Mouse (Mus musculus) lung, embryonic 16.5 days (tissue): ENCODE results near the gene Rapgef4. TPM values are rescaled to one million over a fixed set of nuclear protein-coding genes. Genes with fewer than 3 reads are reported as not detected.

Experiments used
- ATAC-seq: fragments of 200-750 bp; cut with Nextera tagmentation; 2 replicates; pipeline ENCODE4 v1.8.0; 2017; ENCODE audit warnings: low read depth, mild to moderate bottlenecking, moderate library complexity
- H3K27ac ChIP-seq: fragments of 300-500 bp; sonication (generic); 2 replicates; pipeline ENCODE4 v1.5.1; 2014; ENCODE audit warnings: mild to moderate bottlenecking, control low read depth, low read length
- H3K27me3 ChIP-seq: fragments of 300-500 bp; sonication (generic); 2 replicates; pipeline ENCODE4 v1.6.1; 2014; ENCODE audit warnings: low read depth, low read length, mixed read lengths; ENCODE audit not compliant: control insufficient read depth, insufficient read depth
- H3K36me3 ChIP-seq: fragments of 300-500 bp; sonication (generic); 2 replicates; pipeline ENCODE4 v1.6.1; 2014; ENCODE audit warnings: low read length; ENCODE audit not compliant: control insufficient read depth, insufficient read depth
- H3K4me1 ChIP-seq: fragments of 300-500 bp; sonication (generic); replicated peaks from 2 replicates; pipeline ENCODE4 v1.6.1; 2014; ENCODE audit warnings: low read length, mixed read lengths; ENCODE audit not compliant: control insufficient read depth, insufficient read depth
- H3K4me2 ChIP-seq: fragments of 300-500 bp; sonication (generic); 2 replicates; pipeline ENCODE4 v1.6.1; 2014; ENCODE audit warnings: low read depth, low read length, control low read depth
- H3K4me3 ChIP-seq: fragments of 300-500 bp; sonication (generic); 2 replicates; pipeline ENCODE4 v1.5.1; 2014; ENCODE audit warnings: mild to moderate bottlenecking, low read length, control low read depth
- H3K9ac ChIP-seq: fragments of 300-500 bp; sonication (generic); 2 replicates; pipeline ENCODE4 v1.6.1; 2014; ENCODE audit warnings: low read length, control low read depth
- H3K9me3 ChIP-seq: fragments of 300-500 bp; sonication (generic); 2 replicates; pipeline ENCODE4 v1.6.1; 2016; ENCODE audit warnings: low read length; ENCODE audit not compliant: control insufficient read depth
- WGBS: fragments of 180-500 bp; shearing (Covaris S2); extraction: QIAGEN DNeasy Blood & Tissue Kit; methylation state at CpG from one replicate; pipeline ENCODE4 v1.1.7; 2014; 5-methylcytosine and 5-hydroxymethylcytosine counted together
- polyA plus RNA-seq: library from polyadenylated mRNA; unstranded; fragments of >200 nt; fragmentation: Nextera tagmentation; extraction: Ambion mirVana; gene quantifications from 2 replicates; pipeline ENCODE4 v1.2.1, GENCODE M21; 2015

Gene Rapgef4
- polyA plus RNA-seq, 1 experiment from 2014 or later = 3.7 TPM

- Histone ChIP-seq H3K27me3 (no peaks in the 10 kb centered on the region), H3K4me2 (no peak overlapping the region), H3K4me3 (no peak overlapping the region), H3K9me3 (no peaks in the 10 kb centered on the region), H3K4me1 (no peaks in the 10 kb centered on the region), H3K27ac (no peak overlapping the region), H3K36me3 (no peaks in the 10 kb centered on the region), H3K9ac (no peak overlapping the region)
- WGBS = 58% methylated on average over 3 of the region's 3 CpGs
- ATAC-seq = no peak
Measured at GRCm38 (mm10) chr2:72125786-72126185, 144.7 kb downstream of the Rapgef4 start.

- Histone ChIP-seq H3K27ac (no peak overlapping the region), H3K36me3 (no peaks in the 10 kb centered on the region), H3K27me3 (no peaks in the 10 kb centered on the region), H3K9ac (no peak overlapping the region), H3K9me3 (no peaks in the 10 kb centered on the region), H3K4me1 (no peaks in the 10 kb centered on the region), H3K4me3 (no peak overlapping the region), H3K4me2 (no peak overlapping the region)
- WGBS = 86% methylated on average over 2 of the region's 2 CpGs
- ATAC-seq = no peak
Measured at GRCm38 (mm10) chr2:72126411-72126810, 145.4 kb downstream of the Rapgef4 start.

- WGBS = 80% methylated on average over 8 of the region's 8 CpGs
- Histone ChIP-seq H3K9me3 (no peaks in the 10 kb centered on the region), H3K27ac (no peak overlapping the region), H3K4me3 (no peak overlapping the region), H3K36me3 (no peaks in the 10 kb centered on the region), H3K27me3 (no peaks in the 10 kb centered on the region), H3K9ac (no peak overlapping the region), H3K4me2 (no peak overlapping the region), H3K4me1 (no peaks in the 10 kb centered on the region)
- no peak for ATAC-seq
Measured at GRCm38 (mm10) chr2:72129612-72130311, 148.7 kb downstream of the Rapgef4 start.

- peaks cover 3% of the 10 kb centered on the region; the same call in 1 of the 2 replicates for H3K4me1 ChIP-seq
- no peak overlapping the region for H3K4me3 ChIP-seq
- no peaks in the 10 kb centered on the region for H3K36me3 ChIP-seq
- no peak overlapping the region for H3K4me2 ChIP-seq
- H3K27me3 ChIP-seq = no peaks in the 10 kb centered on the region
- WGBS = 89% methylated on average over 3 of the region's 3 CpGs
- no peak overlapping the region for H3K9ac ChIP-seq
- no peak overlapping the region for H3K27ac ChIP-seq
- no peak for ATAC-seq
- H3K9me3 ChIP-seq = no peaks in the 10 kb centered on the region
Measured at GRCm38 (mm10) chr2:72132222-72132621, 151.2 kb downstream of the Rapgef4 start.

GRCm38 (mm10) chr2:72136045-72136444 lies 155.0 kb downstream of the Rapgef4 start:
- Histone ChIP-seq H3K27me3 (no peaks in the 10 kb centered on the region), H3K27ac (no peak overlapping the region), H3K9me3 (no peaks in the 10 kb centered on the region), H3K9ac (no peak overlapping the region), H3K36me3 (no peaks in the 10 kb centered on the region), H3K4me2 (no peak overlapping the region), H3K4me3 (no peak overlapping the region), H3K4me1 (peaks cover 4% of the 10 kb centered on the region; the same call in 1 of the 2 replicates)
- 58% methylated on average over 3 of the region's 3 CpGs for WGBS
- no peak for ATAC-seq

- Histone ChIP-seq H3K27ac (0 out of 2 replicates have a peak overlapping the region, but pooled peaks have one; percentile 14), H3K4me3 (no peak overlapping the region), H3K27me3 (no peaks in the 10 kb centered on the region), H3K36me3 (no peaks in the 10 kb centered on the region), H3K9me3 (no peaks in the 10 kb centered on the region), H3K9ac (no peak overlapping the region), H3K4me2 (no peak overlapping the region), H3K4me1 (peaks cover 4% of the 10 kb centered on the region; the same call in 1 of the 2 replicates)
- 41% methylated on average over 9 of the region's 9 CpGs for WGBS
- ATAC-seq = peak; percentile 86
Measured at GRCm38 (mm10) chr2:72136486-72137264, 155.6 kb downstream of the Rapgef4 start.

- Histone ChIP-seq H3K4me1 (peaks cover 15% of the 10 kb centered on the region), H3K36me3 (no peaks in the 10 kb centered on the region), H3K4me3 (no peak overlapping the region), H3K27ac (no peak overlapping the region), H3K9me3 (no peaks in the 10 kb centered on the region), H3K9ac (no peak overlapping the region), H3K27me3 (no peaks in the 10 kb centered on the region), H3K4me2 (no peak overlapping the region)
- no peak for ATAC-seq
- 79% methylated on average over 14 of the region's 14 CpGs for WGBS
Measured at GRCm38 (mm10) chr2:72139863-72140845, 159.1 kb downstream of the Rapgef4 start.

GRCm38 (mm10) chr2:72141091-72141490 lies 160.1 kb downstream of the Rapgef4 start:
- H3K4me2 ChIP-seq = no peak overlapping the region
- no peak overlapping the region for H3K4me3 ChIP-seq
- no peaks in the 10 kb centered on the region for H3K36me3 ChIP-seq
- H3K9me3 ChIP-seq = no peaks in the 10 kb centered on the region
- ATAC-seq = no peak
- H3K9ac ChIP-seq = no peak overlapping the region
- peaks cover 24% of the 10 kb centered on the region for H3K4me1 ChIP-seq
- H3K27me3 ChIP-seq = no peaks in the 10 kb centered on the region
- no peak overlapping the region for H3K27ac ChIP-seq
- WGBS = 74% methylated on average over 8 of the region's 8 CpGs
